Mouse (Mus musculus) neural tube, embryonic 12.5 days (tissue): ENCODE results near the gene Slc16a8. TPM values are rescaled to one million over a fixed set of nuclear protein-coding genes. Genes with fewer than 3 reads are reported as not detected.
A peak's percentile ranks its signal among the peaks of the same experiment; 100 is the strongest.

Experiments used
- ATAC-seq: fragments of 200-750 bp; cut with Nextera tagmentation; 2 replicates; pipeline ENCODE4 v1.8.0; 2017; ENCODE audit warnings: low read depth, mild to moderate bottlenecking, moderate TSS enrichment, moderate library complexity; ENCODE audit not compliant: low FRiP score
- H3K27ac ChIP-seq: fragments of 300-500 bp; sonication (generic); 2 replicates; pipeline ENCODE4 v1.5.1; 2016
- H3K27me3 ChIP-seq: fragments of 300-500 bp; sonication (generic); replicated peaks from 2 replicates; pipeline ENCODE4 v1.6.1; 2016; ENCODE audit warnings: mild to moderate bottlenecking
- H3K36me3 ChIP-seq: fragments of 300-500 bp; sonication (generic); 2 replicates; pipeline ENCODE4 v1.6.1; 2016; ENCODE audit warnings: mild to moderate bottlenecking
- H3K4me1 ChIP-seq: fragments of 300-500 bp; sonication (generic); 2 replicates; pipeline ENCODE4 v1.6.1; 2016
- H3K4me2 ChIP-seq: fragments of 300-500 bp; sonication (generic); replicated peaks from 2 replicates; pipeline ENCODE4 v1.6.1; 2016; ENCODE audit warnings: mild to moderate bottlenecking
- H3K4me3 ChIP-seq: fragments of 300-500 bp; sonication (generic); 2 replicates; pipeline ENCODE4 v1.5.1; 2016
- H3K9ac ChIP-seq: fragments of 300-500 bp; sonication (generic); 2 replicates; pipeline ENCODE4 v1.6.1; 2016; ENCODE audit warnings: mild to moderate bottlenecking
- H3K9me3 ChIP-seq: fragments of 300-500 bp; sonication (generic); 2 replicates; pipeline ENCODE4 v1.6.1; 2016; ENCODE audit warnings: mild to moderate bottlenecking
- WGBS: fragments of 180-500 bp; shearing (Covaris S2); methylation state at CpG from one replicate; pipeline ENCODE4 v1.1.7; 2016; 5-methylcytosine and 5-hydroxymethylcytosine counted together
- polyA plus RNA-seq: library from polyadenylated mRNA; unstranded; fragments of >200 nt; fragmentation: Nextera tagmentation; extraction: Ambion mirVana; gene quantifications from 2 replicates; pipeline ENCODE4 v1.2.1, GENCODE M21; 2016

Slc16a8 gene
- polyA plus RNA-seq, 1 experiment from 2014 or later, result 0.14 TPM

GRCm38 (mm10) chr15:79208211-79208610, 46.4 kb downstream of the Slc16a8 start:
- H3K9ac ChIP-seq, result no peak overlapping the region
- no peak overlapping the region for H3K27ac ChIP-seq
- WGBS, result 72% methylated on average over 6 of the region's 6 CpGs
- H3K4me2 ChIP-seq, result no peak overlapping the region
- no peaks in the 10 kb centered on the region for H3K36me3 ChIP-seq
- 0 out of 2 replicates have a peak, but pooled peaks cover 5% of the 10 kb centered on the region for H3K4me1 ChIP-seq
- no peak for ATAC-seq
- no peak overlapping the region for H3K4me3 ChIP-seq
- no peaks in the 10 kb centered on the region for H3K9me3 ChIP-seq
- no peaks in the 10 kb centered on the region for H3K27me3 ChIP-seq

GRCm38 (mm10) chr15:79202575-79202974, 52.0 kb downstream of the Slc16a8 start:
- Histone ChIP-seq H3K9ac (no peak overlapping the region), H3K9me3 (no peaks in the 10 kb centered on the region), H3K36me3 (no peaks in the 10 kb centered on the region), H3K27ac (peak overlapping the region; percentile 18; the same call in 1 of the 2 replicates), H3K27me3 (no peaks in the 10 kb centered on the region), H3K4me1 (peaks cover 28% of the 10 kb centered on the region), H3K4me3 (no peak overlapping the region), H3K4me2 (peak overlapping the region; percentile 20)
- peak; percentile 67 for ATAC-seq
- 31% methylated on average over 10 of the region's 10 CpGs for WGBS

GRCm38 (mm10) chr15:79201491-79202150, 52.9 kb downstream of the Slc16a8 start:
- no peaks in the 10 kb centered on the region for H3K36me3 ChIP-seq
- ATAC-seq, result peak; percentile 87
- H3K4me3 ChIP-seq, result no peak overlapping the region
- H3K9ac ChIP-seq, result peak overlapping the region; percentile 29
- no peaks in the 10 kb centered on the region for H3K27me3 ChIP-seq
- peak overlapping the region; percentile 39; the same call in 1 of the 2 replicates for H3K27ac ChIP-seq
- no peaks in the 10 kb centered on the region for H3K9me3 ChIP-seq
- H3K4me1 ChIP-seq, result peaks cover 28% of the 10 kb centered on the region
- 10% methylated on average over 13 of the region's 13 CpGs for WGBS
- peak overlapping the region; percentile 35 for H3K4me2 ChIP-seq

Other genes starting within 250 kb of the Slc16a8 start
- 487 and 528 TPM in 2 replicates for gene H1f0, start 226.3 kb downstream of the Slc16a8 start, polyA plus RNA-seq
- gene Galr3, start 212.9 kb downstream of the Slc16a8 start, polyA plus RNA-seq, result not detected in 2 replicates
- 62.5 and 64.2 TPM in 2 replicates for gene Ankrd54, start 191.9 kb downstream of the Slc16a8 start, polyA plus RNA-seq
- 197 and 205 TPM in 2 replicates for gene Eif3l, start 179.6 kb downstream of the Slc16a8 start, polyA plus RNA-seq
- gene Micall1, start 145.9 kb downstream of the Slc16a8 start, polyA plus RNA-seq, result 12.0 and 12.5 TPM in 2 replicates
- 318 and 338 TPM in 2 replicates for gene Polr2f, start 113.8 kb downstream of the Slc16a8 start, polyA plus RNA-seq
- 9.4 and 11.7 TPM in 2 replicates for gene 1700088E04Rik, start 113.5 kb downstream of the Slc16a8 start, polyA plus RNA-seq
- gene Sox10, start 89.5 kb downstream of the Slc16a8 start, polyA plus RNA-seq, result 27.4 and 35.8 TPM in 2 replicates
- 72.6 and 78.2 TPM in 2 replicates for gene Pick1, start 25.6 kb downstream of the Slc16a8 start, polyA plus RNA-seq
- gene Gm49486, start 25.4 kb downstream of the Slc16a8 start, polyA plus RNA-seq, result 1.3 and 1.5 TPM in 2 replicates
- gene Baiap2l2, start 30.8 kb upstream of the Slc16a8 start, polyA plus RNA-seq, result 2.6 and 2.7 TPM in 2 replicates
- 40.1 and 40.4 TPM in 2 replicates for gene Pla2g6, start 73.6 kb upstream of the Slc16a8 start, polyA plus RNA-seq
- gene Maff, start 91.9 kb upstream of the Slc16a8 start, polyA plus RNA-seq, result 0.92 and 1.4 TPM in 2 replicates
- 44.3 and 50.4 TPM in 2 replicates for gene Tmem184b, start 148.8 kb upstream of the Slc16a8 start, polyA plus RNA-seq
- 303 and 308 TPM in 2 replicates for gene Csnk1e, start 200.8 kb upstream of the Slc16a8 start, polyA plus RNA-seq